Mouse (Mus musculus): Measurements from ENCODE around the gene Armcx4.

DNA sequence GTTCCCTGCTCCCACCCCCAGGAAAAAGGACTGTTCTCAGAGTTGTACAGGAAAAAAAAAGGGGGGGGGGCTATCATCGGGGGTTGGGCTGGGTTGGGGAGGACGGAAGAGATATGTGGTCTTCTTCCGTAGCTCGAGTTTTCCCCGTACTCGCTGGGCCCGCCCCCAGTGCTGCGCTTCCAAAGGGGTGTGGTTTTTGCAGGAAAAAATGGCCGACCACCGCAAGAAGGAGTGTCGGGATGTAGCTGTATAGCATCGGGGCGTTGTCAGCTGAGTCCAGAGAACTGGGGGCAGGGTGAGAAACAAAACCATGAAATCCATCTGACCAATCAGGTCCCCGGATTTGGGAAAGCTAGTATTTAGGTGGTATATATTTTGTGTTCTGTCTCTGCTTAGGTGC is 32.2 kb downstream of the Armcx4 start:
- TF ChIP-seq POLR2A (IDR thresholded peaks at IDR 0.05; ENCODE audit: low read depth, low read length) (no peak), CTCF (IDR thresholded peaks at IDR 0.05; ENCODE audit: extremely low read depth, insufficient read depth, insufficient read length, insufficient replicate concordance) (no peak)

Data from spleen, adult 2 months (tissue).